Mouse (Mus musculus) midbrain, embryonic 10.5 days (tissue): ENCODE results near the gene Zfp442. TPM values are rescaled to one million over a fixed set of nuclear protein-coding genes. Genes with fewer than 3 reads are reported as not detected.
"Not testable (repeated sequence)": the region's sequence is repeated elsewhere in the genome, so short reads cannot be mapped to it uniquely, and the experiment has no call there.

Source experiments
- DNase-seq: peaks from one replicate; pipeline ENCODE4 v3.0.0-alpha.2; 2017; ENCODE audit warnings: low spot score
- H3K27ac ChIP-seq: fragments of 300-500 bp; sonication (generic); replicated peaks from 2 replicates; pipeline ENCODE4 v1.5.1; 2016; ENCODE audit warnings: mild to moderate bottlenecking
- H3K27me3 ChIP-seq: fragments of 300-500 bp; sonication (generic); 2 replicates; pipeline ENCODE4 v1.6.1; 2016; ENCODE audit warnings: low read depth, mild to moderate bottlenecking; ENCODE audit not compliant: poor library complexity, severe bottlenecking
- H3K36me3 ChIP-seq: fragments of 300-500 bp; sonication (generic); 2 replicates; pipeline ENCODE4 v1.6.1; 2016; ENCODE audit warnings: mild to moderate bottlenecking, moderate library complexity
- H3K4me1 ChIP-seq: fragments of 300-500 bp; sonication (generic); 2 replicates; pipeline ENCODE4 v1.6.1; 2016
- H3K4me3 ChIP-seq: fragments of 300-500 bp; sonication (generic); 2 replicates; pipeline ENCODE4 v1.5.1; 2016; ENCODE audit warnings: mild to moderate bottlenecking, moderate library complexity
- H3K9me3 ChIP-seq: fragments of 300-500 bp; sonication (generic); replicated peaks from 2 replicates; pipeline ENCODE4 v1.6.1; 2016; ENCODE audit warnings: mild to moderate bottlenecking
- WGBS: fragments of 180-500 bp; shearing (Covaris S2); methylation state at CpG from one replicate; pipeline ENCODE4 v1.1.7; 2016; 5-methylcytosine and 5-hydroxymethylcytosine counted together
- polyA plus RNA-seq: library from polyadenylated mRNA; unstranded; fragments of >200 nt; fragmentation: Nextera tagmentation; extraction: Ambion mirVana; gene quantifications from 2 replicates; pipeline ENCODE4 v1.2.1, GENCODE M21; 2016

Zfp442 gene
- 10.4 and 11.2 TPM in 2 replicates for polyA plus RNA-seq

DNA sequence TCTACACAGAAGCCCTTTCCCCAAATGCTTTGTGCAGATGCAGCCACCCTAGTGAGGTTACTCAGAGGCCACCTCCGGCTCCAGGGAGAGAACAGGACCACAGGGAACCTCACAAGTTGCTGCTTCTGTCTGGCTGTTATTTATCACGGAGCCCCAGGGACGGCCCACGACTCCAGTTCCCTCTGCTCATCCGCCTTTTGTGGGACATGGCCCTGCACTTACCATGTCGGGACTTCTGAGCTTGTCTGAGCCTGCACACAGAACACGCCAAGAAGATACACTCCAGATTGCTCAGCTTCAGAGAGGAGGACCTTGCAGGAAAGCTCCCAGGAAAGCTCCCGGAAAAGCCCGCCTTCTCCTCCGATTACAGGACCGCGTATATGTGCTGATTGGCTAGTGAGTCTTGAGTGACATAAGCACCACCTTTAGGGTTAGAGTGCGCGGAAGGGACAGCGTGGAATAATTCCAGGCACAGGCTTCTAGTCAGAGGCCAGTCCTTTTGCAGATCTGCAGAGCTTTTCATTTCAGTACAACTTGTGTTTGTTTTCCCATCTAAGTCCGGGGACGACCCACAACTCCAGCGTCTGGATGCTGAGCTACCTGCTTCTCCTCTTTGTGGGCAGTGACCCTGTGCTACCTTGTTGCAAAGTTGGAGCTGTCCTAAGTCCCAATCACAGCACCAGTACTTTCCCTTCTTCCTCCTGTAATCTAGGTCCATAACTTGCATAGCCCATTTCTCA lies at the start of gene Zfp442:
Gene Zfp442, minus strand, starts transcription at position 307 of the 740 bp plus-strand sequence.
- not testable (repeated sequence) for H3K4me1 ChIP-seq, H3K27me3 ChIP-seq, H3K9me3 ChIP-seq, H3K36me3 ChIP-seq
- Histone ChIP-seq H3K27ac (peak within 1 kb of the TSS; percentile 82), H3K4me3 (peak within 1 kb of the TSS; percentile 59)
- WGBS: under 1% methylated on average over 18 of the region's 18 CpGs
- DNase-seq: peak; percentile 72

DNA sequence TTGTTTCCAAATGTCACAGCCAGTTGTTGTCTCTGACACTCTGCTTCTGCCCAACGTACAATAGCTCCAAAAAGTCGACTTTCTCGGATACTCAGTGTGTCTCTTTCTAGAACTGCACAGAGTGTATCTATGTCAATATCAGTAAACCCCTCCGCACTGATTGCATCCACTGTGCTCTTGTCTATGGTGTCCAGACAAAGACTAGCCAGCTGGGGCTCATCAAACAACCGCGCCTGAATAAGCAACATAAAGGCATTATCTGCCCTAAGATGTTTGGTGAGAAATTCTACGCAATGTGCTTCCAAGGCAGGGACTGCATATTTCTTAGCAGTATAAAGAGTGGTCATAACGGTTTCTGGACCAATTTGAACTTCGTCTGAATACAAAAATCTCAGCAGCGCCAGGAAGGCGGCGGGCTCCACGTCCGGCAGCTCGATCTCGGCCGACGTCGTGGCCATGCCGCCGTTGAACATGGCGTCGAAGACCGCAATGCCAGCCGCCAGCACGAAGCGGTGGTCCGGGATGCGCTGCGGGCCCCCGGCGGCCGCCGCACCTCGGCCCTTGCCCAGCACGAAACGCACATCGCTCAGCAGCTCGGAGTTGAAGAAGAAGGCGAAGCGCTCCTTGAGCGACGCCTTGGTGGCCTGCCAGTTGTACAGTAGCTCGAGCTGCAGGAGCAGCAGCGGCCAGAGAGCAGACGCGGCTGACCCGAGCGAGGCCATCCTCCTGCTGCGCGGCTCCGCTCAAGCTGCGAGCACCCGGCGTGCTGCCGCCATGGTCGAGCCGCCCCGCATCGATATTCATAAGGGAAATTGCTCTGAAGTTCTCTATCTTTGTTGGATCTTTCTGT lies 49.1 kb upstream of the Zfp442 start:
- H3K4me1 ChIP-seq, H3K27me3 ChIP-seq, H3K27ac ChIP-seq, H3K9me3 ChIP-seq, H3K36me3 ChIP-seq, DNase-seq: not testable (repeated sequence)
- peak overlapping the region; percentile 41 for H3K4me3 ChIP-seq
- WGBS: 50% methylated on average over 60 of the region's 60 CpGs

DNA sequence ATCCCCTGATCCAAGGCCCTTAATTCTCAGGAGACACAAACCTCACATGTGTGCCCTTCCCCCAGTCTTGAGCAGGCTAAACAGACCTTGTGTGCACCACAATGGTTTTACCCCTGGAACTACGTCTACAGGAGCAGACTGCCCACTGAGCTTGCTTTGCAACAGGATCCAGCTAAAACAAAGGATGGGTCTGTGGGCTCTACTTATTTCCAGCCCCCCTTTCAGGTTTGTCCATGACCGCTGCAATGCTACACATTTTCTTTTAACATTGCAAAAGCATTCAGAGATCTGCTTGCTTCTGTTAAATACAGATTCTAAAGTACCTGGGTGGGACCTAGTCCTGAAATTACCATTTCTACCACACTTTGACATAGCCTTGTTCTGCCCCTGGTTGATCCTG lies 41.7 kb upstream of the Zfp442 start:
- no peaks in the 10 kb centered on the region for H3K36me3 ChIP-seq
- H3K27ac ChIP-seq: no peak overlapping the region
- no peaks in the 10 kb centered on the region for H3K27me3 ChIP-seq
- no peak overlapping the region for H3K4me3 ChIP-seq
- H3K4me1 ChIP-seq: no peaks in the 10 kb centered on the region
- DNase-seq: no peak
- 67% methylated on average over 2 of the region's 2 CpGs for WGBS
- H3K9me3 ChIP-seq: peaks cover 14% of the 10 kb centered on the region

DNA sequence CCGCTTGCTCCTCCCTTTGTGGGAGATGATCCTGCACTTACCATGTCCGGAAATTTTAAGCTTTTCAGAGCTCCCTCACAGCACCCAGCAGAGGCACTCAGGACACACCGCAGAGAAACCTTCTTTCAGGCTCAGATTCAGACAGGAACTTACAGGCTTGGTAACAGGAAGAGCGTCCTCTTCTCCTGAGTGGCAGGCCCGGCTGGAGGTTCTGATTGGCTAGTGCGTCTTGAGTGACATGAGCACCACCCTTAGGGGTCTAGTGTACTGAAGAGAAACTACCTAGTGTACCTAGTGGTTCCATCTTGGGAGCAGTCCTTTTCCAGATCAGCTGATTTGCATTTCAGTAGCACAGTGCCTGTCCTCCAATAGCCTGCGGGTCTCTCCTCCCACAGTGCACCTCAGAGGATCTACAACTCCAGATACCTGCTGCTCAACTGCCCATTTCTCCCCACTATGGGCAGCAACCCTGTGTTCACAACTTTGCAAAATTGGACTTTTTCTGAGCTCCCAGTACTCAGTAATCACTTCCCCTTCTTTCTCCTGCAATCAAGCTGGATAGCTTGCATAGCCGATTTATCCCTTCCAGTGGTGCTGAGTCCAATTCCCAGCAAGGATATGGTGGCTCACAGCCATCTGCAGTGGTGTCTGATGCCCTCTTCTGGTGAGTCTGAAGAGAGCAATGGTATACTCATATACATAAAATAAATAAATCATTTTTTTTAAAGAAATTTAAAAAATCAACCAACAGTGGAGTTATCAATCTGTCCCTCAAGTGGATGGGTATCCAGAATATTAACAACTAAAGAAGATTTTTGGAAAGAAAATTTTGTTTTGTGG lies 33.9 kb upstream of the Zfp442 start, which contains the start of gene Zfp345:
Gene Zfp345, minus strand, starts transcription at position 153 of the 840 bp plus-strand sequence.
- 76% methylated on average over 8 of the region's 8 CpGs for WGBS
- not testable (repeated sequence) for H3K27ac ChIP-seq

DNA sequence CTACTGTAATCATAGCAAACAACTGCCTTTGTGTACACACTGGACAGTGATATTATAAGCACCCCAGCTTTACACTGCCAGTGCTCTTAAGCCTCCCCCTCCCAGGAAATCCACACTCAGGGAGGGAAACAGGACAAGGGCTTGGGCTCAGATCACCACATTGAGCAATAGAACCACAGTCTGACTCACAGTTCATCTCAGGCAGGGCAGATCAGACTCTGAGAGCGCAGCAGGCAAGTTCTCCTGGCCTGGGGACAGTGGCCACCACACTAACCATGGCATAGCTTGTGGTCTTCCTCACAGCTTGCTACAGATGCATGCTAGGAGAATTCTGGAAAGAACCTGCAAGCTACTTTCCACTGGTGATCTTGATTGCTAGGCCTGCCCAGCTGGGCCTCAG lies 12.2 kb downstream of the Zfp442 start:
- not testable (repeated sequence) for H3K27me3 ChIP-seq, H3K4me1 ChIP-seq, H3K4me3 ChIP-seq, H3K27ac ChIP-seq, DNase-seq
- 94% methylated on average over 1 of the region's 1 CpGs for WGBS
- Histone ChIP-seq H3K9me3 (peaks cover 28% of the 10 kb centered on the region), H3K36me3 (peaks cover 34% of the 10 kb centered on the region)

More for the DNA sequence above, 33.9 kb upstream of the Zfp442 start, which contains the start of gene Zfp345:
- DNase-seq, H3K4me3 ChIP-seq, H3K4me1 ChIP-seq, H3K36me3 ChIP-seq, H3K27me3 ChIP-seq: not testable (repeated sequence)
- H3K9me3 ChIP-seq: peaks cover 12% of the 10 kb centered on the region

DNA sequence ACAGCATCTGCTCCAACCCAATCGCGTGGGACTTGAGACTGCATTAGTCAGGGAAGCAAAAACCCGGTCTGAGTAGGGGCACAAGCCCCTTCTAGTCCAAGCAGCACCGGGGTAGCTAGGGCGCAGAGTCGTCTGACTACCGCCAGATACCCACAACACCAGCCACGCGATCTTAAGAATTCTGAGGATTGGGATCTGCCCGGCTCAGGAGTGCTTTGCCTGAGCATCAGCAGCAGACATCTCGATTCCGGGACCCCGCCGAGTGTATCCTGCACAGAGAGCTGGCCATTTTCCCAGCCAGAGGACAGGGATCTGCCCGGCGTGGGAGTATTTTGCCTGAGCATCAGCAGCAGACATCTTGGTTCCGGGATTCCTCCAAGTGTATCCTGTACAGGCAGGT lies 39.1 kb downstream of the Zfp442 start:
- H3K4me1 ChIP-seq, H3K27ac ChIP-seq, H3K27me3 ChIP-seq, DNase-seq, H3K4me3 ChIP-seq: not testable (repeated sequence)
- WGBS: 87% methylated on average over 17 of the region's 17 CpGs
- peaks cover 45% of the 10 kb centered on the region for H3K9me3 ChIP-seq
- H3K36me3 ChIP-seq: peaks cover 46% of the 10 kb centered on the region

DNA sequence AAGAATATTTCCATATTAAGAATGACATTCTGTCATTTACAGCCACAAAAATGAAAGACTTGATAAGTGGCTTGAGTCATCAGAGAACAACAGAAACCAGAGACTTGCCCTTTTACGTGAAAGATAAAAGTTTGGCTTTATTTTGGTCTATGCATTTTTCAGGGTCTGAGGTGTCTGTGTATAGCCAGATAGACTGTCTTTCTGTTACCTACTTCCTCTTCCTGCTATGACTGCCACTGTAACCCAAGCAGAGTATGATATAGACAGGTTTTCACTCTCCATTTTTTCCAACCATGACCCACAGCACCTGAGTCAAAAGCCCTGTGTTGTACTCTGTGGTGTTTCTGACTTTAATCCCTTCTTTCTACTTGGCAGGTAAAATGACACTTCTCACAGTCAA lies 61.1 kb downstream of the Zfp442 start:
- WGBS: 89% methylated on average over 1 of the region's 1 CpGs
- no peaks in the 10 kb centered on the region for H3K36me3 ChIP-seq
- no peaks in the 10 kb centered on the region for H3K27me3 ChIP-seq
- DNase-seq: no peak
- peaks cover 9% of the 10 kb centered on the region for H3K9me3 ChIP-seq
- H3K27ac ChIP-seq: no peak overlapping the region
- no peak overlapping the region for H3K4me3 ChIP-seq
- H3K4me1 ChIP-seq: no peaks in the 10 kb centered on the region

DNA sequence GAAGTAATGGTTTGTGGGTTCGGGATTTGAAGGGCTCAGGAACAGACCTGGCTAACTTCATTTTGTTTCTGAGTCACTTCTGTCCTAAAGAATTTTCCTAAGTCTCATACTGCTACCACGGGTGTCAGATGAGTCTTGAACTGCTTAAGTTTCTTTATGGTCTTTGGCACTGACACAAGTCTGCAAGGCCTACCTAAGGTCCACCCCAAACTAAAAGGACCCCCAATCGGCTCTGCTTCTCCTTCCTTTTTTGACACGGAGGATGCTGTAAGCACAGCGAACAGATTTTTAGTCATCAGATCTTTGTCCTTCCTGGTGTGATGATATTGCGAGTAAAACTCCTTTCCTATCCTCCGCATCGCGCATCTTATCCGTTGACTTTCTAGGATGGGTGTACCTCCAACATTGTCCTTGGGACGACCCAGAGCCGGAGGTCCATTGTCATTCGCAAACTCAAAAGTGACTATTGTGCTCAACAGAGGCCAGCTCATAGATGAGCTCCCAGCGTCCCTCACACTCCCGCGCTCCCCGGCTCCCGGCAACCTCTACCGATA lies 65.7 kb downstream of the Zfp442 start:
- not testable (repeated sequence) for H3K9me3 ChIP-seq, H3K36me3 ChIP-seq, H3K4me1 ChIP-seq, DNase-seq, H3K27me3 ChIP-seq, H3K4me3 ChIP-seq, H3K27ac ChIP-seq
- 95% methylated on average over 19 of the region's 19 CpGs for WGBS

DNA sequence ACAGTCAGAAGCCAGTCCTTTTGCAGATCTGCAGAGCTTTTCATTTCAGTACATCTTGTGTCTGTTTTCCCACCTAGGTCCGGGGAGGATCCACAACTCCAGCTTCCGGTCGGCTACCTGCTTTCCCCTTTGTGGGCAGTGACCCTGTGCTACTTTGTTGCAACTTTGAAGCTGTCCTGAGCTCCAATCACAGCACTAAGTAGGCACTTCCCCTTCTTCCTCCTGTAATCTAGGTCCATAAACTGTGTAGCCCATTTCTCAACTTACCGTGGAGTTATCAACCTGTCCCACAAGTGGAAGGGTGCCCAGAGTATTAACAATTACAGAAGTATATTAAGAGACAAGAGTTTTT lies 88.4 kb downstream of the Zfp442 start:
- WGBS: 16% methylated on average over 4 of the region's 4 CpGs
- H3K36me3 ChIP-seq: peaks cover 5% of the 10 kb centered on the region; the same call in 1 of the 2 replicates
- H3K4me3 ChIP-seq: peak overlapping the region; percentile 71
- H3K27ac ChIP-seq: peak overlapping the region; percentile 92
- no peaks in the 10 kb centered on the region for H3K27me3 ChIP-seq
- H3K4me1 ChIP-seq: no peaks in the 10 kb centered on the region
- no peaks in the 10 kb centered on the region for H3K9me3 ChIP-seq
- DNase-seq: no peak

DNA sequence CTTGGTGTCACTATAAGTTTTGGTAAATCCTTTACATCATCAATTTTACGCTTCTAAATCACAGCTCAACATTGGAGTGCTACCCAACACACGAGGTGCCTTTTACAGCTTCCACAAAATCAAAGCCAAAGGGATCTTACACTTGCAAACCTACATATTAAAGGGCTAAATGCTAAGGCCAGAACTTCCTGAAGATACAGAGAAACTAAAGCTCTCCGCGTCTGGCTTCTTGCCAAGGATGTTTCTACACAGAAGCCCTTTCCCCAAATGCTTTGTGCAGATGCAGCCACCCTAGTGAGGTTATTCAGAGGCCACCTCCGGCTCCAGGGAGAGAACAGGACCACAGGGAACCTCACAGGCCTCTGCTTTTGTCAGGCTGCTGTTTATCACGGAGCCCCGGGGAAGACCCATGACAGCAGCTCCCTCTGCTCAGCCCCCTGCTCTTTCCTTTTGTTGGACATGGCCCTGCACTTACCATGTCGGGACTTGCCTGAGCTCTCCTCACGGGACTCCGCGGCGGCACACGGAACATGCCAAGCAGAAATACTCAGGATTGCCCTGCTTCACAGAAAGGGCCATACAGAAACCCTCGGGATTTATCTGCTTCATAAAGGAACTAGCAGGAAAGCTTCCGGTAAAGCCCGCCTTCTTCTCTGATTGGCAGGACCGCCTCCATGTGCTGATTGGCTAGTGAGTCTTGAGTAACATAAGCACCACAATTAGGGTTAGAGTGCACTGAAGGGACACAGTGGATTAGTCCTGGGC lies 89.0 kb downstream of the Zfp442 start, which contains the start of gene 3300002I08Rik:
Gene 3300002I08Rik, minus strand, starts transcription at position 653 of the 765 bp plus-strand sequence.
- not testable (repeated sequence) for H3K27me3 ChIP-seq, H3K9me3 ChIP-seq, H3K36me3 ChIP-seq, H3K4me1 ChIP-seq
- 7% methylated on average over 17 of the region's 17 CpGs for WGBS
- Histone ChIP-seq H3K27ac (peak within 1 kb of the TSS; percentile 92), H3K4me3 (peak within 1 kb of the TSS; percentile 71)
- DNase-seq: peak; percentile 83
